Mouse (Mus musculus) embryonic stem cell, embryonic (primary cell): Measurements from ENCODE around the gene Atg5.
"Not testable (repeated sequence)": the region's sequence is repeated elsewhere in the genome, so short reads cannot be mapped to it uniquely, and the experiment has no call there.

Experiments
- CTCF ChIA-PET, 4 experiments: fragments of 300-600 bp in 2 of 4; fragments of 350-600 bp in 2 of 4; sonication (Branson Sonifier 250); formaldehyde crosslinking; loops; one replicate each; lab custom pipeline; 2022; ENCODE audit warnings: inconsistent platforms in 2 of 4; lab: Charles Lee
- POLR2A ChIA-PET, 4 experiments: fragments of 300-600 bp in 2 of 4; fragments of 350-600 bp in 2 of 4; sonication (Branson Sonifier 250); formaldehyde crosslinking; loops; one replicate each; lab custom pipeline; 2022; ENCODE audit warnings: antibody characterized with exemption in 4 of 4, inconsistent platforms in 1 of 4; lab: Charles Lee

The Atg5 gene

GRCm38 (mm10) chr10:44268145-44268860, at the start of gene Atg5:
TSS of gene Atg5 (plus strand) at chr10:44268358.
- ChIA-PET CTCF (no interaction called here), POLR2A (interaction anchor here in 1 of 4 experiments (1.3 kb wide), 1 partner anchor 689 kb away, joined by 3 read pairs; the partner anchor contains the start of gene Cd24a)

GRCm38 (mm10) chr10:44219073-44219472, 49.1 kb upstream of the Atg5 start:
- CTCF ChIA-PET, result interaction anchor here in 1 of 4 experiments (0.9 to 1.0 kb wide), 3 partner anchors 41 to 265 kb away, joined by 3 to 5 read pairs (median 4); no protein-coding TSS in a partner anchor

GRCm38 (mm10) chr10:44224345-44224744, 43.8 kb upstream of the Atg5 start:
- POLR2A ChIA-PET, result no interaction called here
- CTCF ChIA-PET, result no interaction called here

More at GRCm38 (mm10) chr10:44219073-44219472, 49.1 kb upstream of the Atg5 start:
- POLR2A ChIA-PET, result not testable (repeated sequence)

GRCm38 (mm10) chr10:44233351-44233750, 34.8 kb upstream of the Atg5 start:
- CTCF ChIA-PET, result interaction anchor here in 1 of 4 experiments (0.6 kb wide), 1 partner anchor 280 kb away, joined by 3 read pairs; no protein-coding TSS in a partner anchor
- POLR2A ChIA-PET, result not testable (repeated sequence)

GRCm38 (mm10) chr10:44235298-44235697, 32.9 kb upstream of the Atg5 start:
- POLR2A ChIA-PET, result not testable (repeated sequence)
- CTCF ChIA-PET, result interaction anchor here (0.5 to 0.9 kb wide), 6 partner anchors 9 to 1481 kb away, joined by 3 to 9 read pairs (median 4); no protein-coding TSS in a partner anchor

- POLR2A ChIA-PET, result interaction anchor here in 3 of 4 experiments (1.0 to 2.2 kb wide), 4 partner anchors 9 to 49 kb away, joined by 3 to 7 read pairs (median 4); no protein-coding TSS in a partner anchor
Measured at GRCm38 (mm10) chr10:44256624-44257023, 11.5 kb upstream of the Atg5 start.

GRCm38 (mm10) chr10:44265835-44266234, 2.3 kb upstream of the Atg5 start:
- CTCF ChIA-PET, result interaction anchor here in 2 of 4 experiments (1.2 to 1.8 kb wide), 2 partner anchors 9 kb away, joined by 5 to 6 read pairs; no protein-coding TSS in a partner anchor
- POLR2A ChIA-PET, result interaction anchor here in 3 of 4 experiments (0.6 to 1.4 kb wide), 15 partner anchors 8 to 856 kb away, joined by 3 to 10 read pairs (median 3); no protein-coding TSS in a partner anchor

More at GRCm38 (mm10) chr10:44256624-44257023, 11.5 kb upstream of the Atg5 start:
- CTCF ChIA-PET, result interaction anchor here (0.5 to 1.7 kb wide), 9 partner anchors 9 to 789 kb away, joined by 3 to 6 read pairs (median 4); partner anchors contain the start of gene Crybg1 (in 2 of the 4)

- CTCF ChIA-PET, result interaction anchor here in 3 of 4 experiments (0.6 to 1.8 kb wide), 5 partner anchors 10 to 1133 kb away, joined by 3 to 6 read pairs (median 5); no protein-coding TSS in a partner anchor
Measured at GRCm38 (mm10) chr10:44266561-44266960, 1.6 kb upstream of the Atg5 start.

GRCm38 (mm10) chr10:44267426-44268142, 574 bp upstream of the Atg5 start:
- ChIA-PET POLR2A (interaction anchor here in 2 of 4 experiments (0.6 to 1.4 kb wide), 2 partner anchors 58 to 216 kb away, joined by 3 to 4 read pairs; no protein-coding TSS in a partner anchor), CTCF (interaction anchor here in 2 of 4 experiments (0.6 to 1.8 kb wide), 2 partner anchors 11 to 35 kb away, joined by 3 to 6 read pairs; no protein-coding TSS in a partner anchor)

More at GRCm38 (mm10) chr10:44266561-44266960, 1.6 kb upstream of the Atg5 start:
- POLR2A ChIA-PET, result interaction anchor here in 3 of 4 experiments (0.6 to 1.4 kb wide), 11 partner anchors 8 to 266 kb away, joined by 3 to 7 read pairs (median 3); no protein-coding TSS in a partner anchor

GRCm38 (mm10) chr10:44269211-44269610, 1.1 kb downstream of the Atg5 start:
- POLR2A ChIA-PET, result interaction anchor here in 1 of 4 experiments (1.3 kb wide), 1 partner anchor 690 kb away, joined by 3 read pairs; the partner anchor contains the start of gene Cd24a
- CTCF ChIA-PET, result no interaction called here

GRCm38 (mm10) chr10:44282323-44282722, 14.2 kb downstream of the Atg5 start:
- ChIA-PET POLR2A (interaction anchor here in 1 of 4 experiments (1.0 to 1.5 kb wide), 2 partner anchors 8 to 18 kb away, joined by 4 to 5 read pairs; no protein-coding TSS in a partner anchor), CTCF (no interaction called here)

GRCm38 (mm10) chr10:44285106-44285505, 16.9 kb downstream of the Atg5 start:
- POLR2A ChIA-PET, result interaction anchor here in 1 of 4 experiments (0.6 kb wide), 1 partner anchor 107 kb away, joined by 3 read pairs; no protein-coding TSS in a partner anchor

GRCm38 (mm10) chr10:44285935-44286334, 17.8 kb downstream of the Atg5 start:
- CTCF ChIA-PET, result interaction anchor here in 1 of 4 experiments (0.7 kb wide), 1 partner anchor 19 kb away, joined by 3 read pairs; no protein-coding TSS in a partner anchor
- POLR2A ChIA-PET, result no interaction called here

More at GRCm38 (mm10) chr10:44285106-44285505, 16.9 kb downstream of the Atg5 start:
- CTCF ChIA-PET, result no interaction called here

GRCm38 (mm10) chr10:44290876-44291275, 22.7 kb downstream of the Atg5 start:
- ChIA-PET POLR2A (interaction anchor here in 1 of 4 experiments (0.6 kb wide), 1 partner anchor 31 kb away, joined by 3 read pairs; no protein-coding TSS in a partner anchor), CTCF (interaction anchor here in 2 of 4 experiments (0.6 to 1.1 kb wide), 3 partner anchors 268 to 755 kb away, joined by 3 to 11 read pairs (median 5); no protein-coding TSS in a partner anchor)

- POLR2A ChIA-PET, result interaction anchor here in 1 of 4 experiments (0.9 to 1.4 kb wide), 3 partner anchors 9 to 17 kb away, joined by 3 read pairs; no protein-coding TSS in a partner anchor
- CTCF ChIA-PET, result interaction anchor here in 2 of 4 experiments (0.6 to 1.1 kb wide), 3 partner anchors 15 to 770 kb away, joined by 3 read pairs; no protein-coding TSS in a partner anchor
Measured at GRCm38 (mm10) chr10:44292205-44292604, 24.0 kb downstream of the Atg5 start.

- CTCF ChIA-PET, result interaction anchor here in 1 of 4 experiments (0.5 kb wide), 1 partner anchor 701 kb away, joined by 9 read pairs; no protein-coding TSS in a partner anchor
- POLR2A ChIA-PET, result interaction anchor here in 1 of 4 experiments (0.5 to 0.9 kb wide), 3 partner anchors 16 to 153 kb away, joined by 3 to 4 read pairs (median 3); no protein-coding TSS in a partner anchor
Measured at GRCm38 (mm10) chr10:44299165-44299564, 31.0 kb downstream of the Atg5 start.

- ChIA-PET CTCF (no interaction called here), POLR2A (interaction anchor here in 1 of 4 experiments (1.1 to 1.2 kb wide), 2 partner anchors 17 to 91 kb away, joined by 4 to 5 read pairs; no protein-coding TSS in a partner anchor)
Measured at GRCm38 (mm10) chr10:44300078-44300477, 31.9 kb downstream of the Atg5 start.
